Mouse (Mus musculus) heart, embryonic 16.5 days (tissue): ENCODE data around the gene BC024978. TPM values are rescaled to one million over a fixed set of nuclear protein-coding genes. Genes with fewer than 3 reads are reported as not detected.
A peak's percentile ranks its signal among the peaks of the same experiment; 100 is the strongest.

ENCODE experiments used
- ATAC-seq: fragments of 200-750 bp; cut with Nextera tagmentation; replicated peaks from 2 replicates; pipeline ENCODE4 v1.8.0; 2017; ENCODE audit warnings: moderate number of reproducible peaks; ENCODE audit not compliant: insufficient read depth, low FRiP score; ENCODE audit errors: extremely low read depth
- H3K27ac ChIP-seq: fragments of 300-500 bp; sonication (generic); 2 replicates; pipeline ENCODE4 v1.5.1; 2014; ENCODE audit warnings: mild to moderate bottlenecking, low read length, control low read depth, moderate library complexity
- H3K27me3 ChIP-seq: fragments of 300-500 bp; sonication (generic); 2 replicates; pipeline ENCODE4 v1.6.1; 2014; ENCODE audit warnings: low read length, mixed read lengths; ENCODE audit not compliant: control insufficient read depth, insufficient read depth
- H3K36me3 ChIP-seq: fragments of 300-500 bp; sonication (generic); 2 replicates; pipeline ENCODE4 v1.6.1; 2014; ENCODE audit not compliant: control insufficient read depth, insufficient read depth
- H3K4me1 ChIP-seq: fragments of 300-500 bp; sonication (generic); 2 replicates; pipeline ENCODE4 v1.6.1; 2014; ENCODE audit warnings: low read length, mixed read lengths; ENCODE audit not compliant: control insufficient read depth, insufficient read depth
- H3K4me2 ChIP-seq: fragments of 300-500 bp; sonication (generic); 2 replicates; pipeline ENCODE4 v1.6.1; 2014; ENCODE audit warnings: low read depth, mild to moderate bottlenecking, control low read depth, low read length
- H3K4me3 ChIP-seq: fragments of 300-500 bp; sonication (generic); 2 replicates; pipeline ENCODE4 v1.5.1; 2014; ENCODE audit warnings: mild to moderate bottlenecking, control low read depth, low read length
- H3K9ac ChIP-seq: fragments of 300-500 bp; sonication (generic); 2 replicates; pipeline ENCODE4 v1.6.1; 2014; ENCODE audit warnings: low read length, control low read depth
- H3K9me3 ChIP-seq: fragments of 300-500 bp; sonication (generic); replicated peaks from 2 replicates; pipeline ENCODE4 v1.6.1; 2016; ENCODE audit warnings: low read length; ENCODE audit not compliant: control insufficient read depth
- WGBS: fragments of 180-500 bp; shearing (Covaris S2); extraction: QIAGEN DNeasy Blood & Tissue Kit; methylation state at CpG from one replicate; pipeline ENCODE4 v1.1.7; 2014; 5-methylcytosine and 5-hydroxymethylcytosine counted together
- polyA plus RNA-seq: library from polyadenylated mRNA; unstranded; fragments of >200 nt; fragmentation: Nextera tagmentation; extraction: Ambion mirVana; gene quantifications from 2 replicates; pipeline ENCODE4 v1.2.1, GENCODE M21; 2015

The BC024978 gene
- polyA plus RNA-seq, 1 experiment from 2014 or later, result 2.6 TPM

- 31% methylated on average over 9 of the region's 9 CpGs for WGBS
- no peak for ATAC-seq
- no peaks in the 10 kb centered on the region for H3K27me3 ChIP-seq
- peaks cover 30% of the 10 kb centered on the region for H3K4me1 ChIP-seq
- peak overlapping the region; percentile 91 for H3K4me3 ChIP-seq
- H3K4me2 ChIP-seq, result peak overlapping the region; percentile 89
- H3K27ac ChIP-seq, result no peak overlapping the region
- H3K9me3 ChIP-seq, result no peaks in the 10 kb centered on the region
- peak overlapping the region; percentile 91 for H3K9ac ChIP-seq
- no peaks in the 10 kb centered on the region for H3K36me3 ChIP-seq
Observed at GRCm38 (mm10) chr7:27227276-27227675, 31.7 kb downstream of the BC024978 start.

GRCm38 (mm10) chr7:27227676-27228075 lies 32.1 kb downstream of the BC024978 start:
- Histone ChIP-seq H3K4me2 (peak overlapping the region; percentile 89), H3K27ac (peak overlapping the region; percentile 90), H3K4me3 (peak overlapping the region; percentile 91), H3K4me1 (peaks cover 32% of the 10 kb centered on the region), H3K27me3 (no peaks in the 10 kb centered on the region), H3K36me3 (no peaks in the 10 kb centered on the region), H3K9me3 (no peaks in the 10 kb centered on the region), H3K9ac (peak overlapping the region; percentile 91)
- 2% methylated on average over 10 of the region's 10 CpGs for WGBS
- ATAC-seq, result no peak

GRCm38 (mm10) chr7:27228281-27228821 lies 32.8 kb downstream of the BC024978 start, which contains the start of gene Itpkc:
Itpkc (minus strand) TSS chr7:27228661.
- Histone ChIP-seq H3K27ac (peak within 1 kb of the TSS; percentile 90), H3K9ac (peak within 1 kb of the TSS; percentile 91), H3K36me3 (no peaks in the 10 kb centered on the region), H3K4me1 (peaks cover 33% of the 10 kb centered on the region), H3K4me3 (peak within 1 kb of the TSS; percentile 91), H3K27me3 (no peaks in the 10 kb centered on the region), H3K4me2 (peak within 1 kb of the TSS; percentile 89), H3K9me3 (no peaks in the 10 kb centered on the region)
- WGBS, result under 1% methylated on average over 42 of the region's 49 CpGs
- ATAC-seq, result peak; percentile 83

- ATAC-seq, result no peak
- H3K27ac ChIP-seq, result peak overlapping the region; percentile 90
- H3K27me3 ChIP-seq, result no peaks in the 10 kb centered on the region
- H3K36me3 ChIP-seq, result no peaks in the 10 kb centered on the region
- peak overlapping the region; percentile 91 for H3K9ac ChIP-seq
- H3K9me3 ChIP-seq, result no peaks in the 10 kb centered on the region
- WGBS, result 18% methylated on average over 6 of the region's 6 CpGs
- peak overlapping the region; percentile 91 for H3K4me3 ChIP-seq
- H3K4me1 ChIP-seq, result peaks cover 38% of the 10 kb centered on the region
- peak overlapping the region; percentile 89 for H3K4me2 ChIP-seq
Observed at GRCm38 (mm10) chr7:27228865-27229264, 33.3 kb downstream of the BC024978 start.

- 71% methylated on average over 4 of the region's 4 CpGs for WGBS
- no peak overlapping the region for H3K4me3 ChIP-seq
Observed at GRCm38 (mm10) chr7:27230781-27231180, 35.2 kb downstream of the BC024978 start.

GRCm38 (mm10) chr7:27231693-27232331 lies 36.2 kb downstream of the BC024978 start:
- no peak for ATAC-seq
- Histone ChIP-seq H3K4me1 (peaks cover 22% of the 10 kb centered on the region), H3K9me3 (no peaks in the 10 kb centered on the region), H3K36me3 (no peaks in the 10 kb centered on the region), H3K4me3 (no peak overlapping the region), H3K27ac (no peak overlapping the region), H3K27me3 (no peaks in the 10 kb centered on the region), H3K4me2 (no peak overlapping the region), H3K9ac (no peak overlapping the region)
- WGBS, result 64% methylated on average over 7 of the region's 7 CpGs

More at GRCm38 (mm10) chr7:27230781-27231180, 35.2 kb downstream of the BC024978 start:
- no peaks in the 10 kb centered on the region for H3K27me3 ChIP-seq
- peaks cover 30% of the 10 kb centered on the region for H3K4me1 ChIP-seq
- H3K36me3 ChIP-seq, result no peaks in the 10 kb centered on the region
- no peak for ATAC-seq
- H3K27ac ChIP-seq, result no peak overlapping the region
- H3K4me2 ChIP-seq, result no peak overlapping the region
- H3K9me3 ChIP-seq, result no peaks in the 10 kb centered on the region
- H3K9ac ChIP-seq, result no peak overlapping the region

GRCm38 (mm10) chr7:27232781-27233281 lies 37.2 kb downstream of the BC024978 start, which contains the start of gene Coq8b:
Coq8b (plus strand) TSS chr7:27233023.
- no peaks in the 10 kb centered on the region for H3K27me3 ChIP-seq
- peak within 1 kb of the TSS; percentile 52; the same call in 1 of the 2 replicates for H3K27ac ChIP-seq
- peak within 1 kb of the TSS; percentile 53 for H3K4me3 ChIP-seq
- peaks cover 13% of the 10 kb centered on the region for H3K4me1 ChIP-seq
- H3K4me2 ChIP-seq, result peak within 1 kb of the TSS; percentile 73
- under 1% methylated on average over 25 of the region's 25 CpGs for WGBS
- peak within 1 kb of the TSS; percentile 53 for H3K9ac ChIP-seq
- peak; percentile 91 for ATAC-seq
- H3K9me3 ChIP-seq, result no peaks in the 10 kb centered on the region
- H3K36me3 ChIP-seq, result 0 out of 2 replicates have a peak, but pooled peaks cover 3% of the 10 kb centered on the region

GRCm38 (mm10) chr7:27233300-27233699 lies 37.7 kb downstream of the BC024978 start:
- WGBS, result 10% methylated on average over 6 of the region's 6 CpGs
- no peak for ATAC-seq
- Histone ChIP-seq H3K27me3 (no peaks in the 10 kb centered on the region), H3K4me3 (peak overlapping the region; percentile 53), H3K9ac (peak overlapping the region; percentile 45), H3K4me2 (peak overlapping the region; percentile 73), H3K27ac (no peak overlapping the region), H3K4me1 (peaks cover 13% of the 10 kb centered on the region), H3K9me3 (no peaks in the 10 kb centered on the region), H3K36me3 (0 out of 2 replicates have a peak, but pooled peaks cover 3% of the 10 kb centered on the region)

GRCm38 (mm10) chr7:27235726-27236125 lies 40.1 kb downstream of the BC024978 start:
- Histone ChIP-seq H3K9me3 (no peaks in the 10 kb centered on the region), H3K9ac (no peak overlapping the region), H3K36me3 (0 out of 2 replicates have a peak, but pooled peaks cover 3% of the 10 kb centered on the region), H3K4me3 (no peak overlapping the region), H3K27ac (no peak overlapping the region), H3K27me3 (no peaks in the 10 kb centered on the region), H3K4me2 (no peak overlapping the region), H3K4me1 (peaks cover 9% of the 10 kb centered on the region)
- no peak for ATAC-seq
- 87% methylated on average over 2 of the region's 2 CpGs for WGBS
